Mouse (Mus musculus) olfactory bulb, adult 2 months (tissue): ENCODE results near the gene Foxk1.

Experiments
- CTCF ChIP-seq: fragments of 200-500 bp; IDR thresholded peaks from 2 replicates; pipeline ENCODE4 v1.5.1; 2012; ENCODE audit warnings: low read depth, mild to moderate bottlenecking, low read length, moderate library complexity; ENCODE audit not compliant: insufficient read depth
- POLR2A ChIP-seq: fragments of 200-500 bp; IDR thresholded peaks from 2 replicates; pipeline ENCODE4 v1.6.1; 2012; ENCODE audit warnings: mild to moderate bottlenecking, low read depth, low read length, moderate library complexity; ENCODE audit not compliant: insufficient read depth

GRCm38 (mm10) chr5:142438380-142438938 is 37.2 kb downstream of the Foxk1 start:
- TF ChIP-seq CTCF (no peak), POLR2A (no peak)
